Mouse (Mus musculus) cerebellum, adult (tissue): ENCODE measurements around the gene Erc2.

Experiments
- ATAC-seq: cut with Nextera tagmentation; 2 replicates; pipeline ENCODE4 v1.9.2; 2017; ENCODE audit warnings: mild to moderate bottlenecking, moderate library complexity, mixed read lengths; ENCODE audit not compliant: insufficient number of reproducible peaks, low FRiP score, low TSS enrichment

Erc2 gene

GRCm38 (mm10) chr14:27901772-27902171 lies 279.5 kb downstream of the Erc2 start:
- ATAC-seq: no peak

- ATAC-seq: no peak
Observed at GRCm38 (mm10) chr14:27921656-27922373, 299.6 kb downstream of the Erc2 start.

- no peak for ATAC-seq
Observed at GRCm38 (mm10) chr14:27927369-27927768, 305.1 kb downstream of the Erc2 start.

GRCm38 (mm10) chr14:27933533-27933932 lies 311.3 kb downstream of the Erc2 start:
- ATAC-seq: no peak

- no peak for ATAC-seq
Observed at GRCm38 (mm10) chr14:27935714-27936113, 313.5 kb downstream of the Erc2 start.

- no peak for ATAC-seq
Observed at GRCm38 (mm10) chr14:27937922-27938321, 315.7 kb downstream of the Erc2 start.

GRCm38 (mm10) chr14:27945276-27945675 lies 323.0 kb downstream of the Erc2 start:
- peak; percentile 79 for ATAC-seq

- no peak for ATAC-seq
Observed at GRCm38 (mm10) chr14:27946211-27946610, 324.0 kb downstream of the Erc2 start.

GRCm38 (mm10) chr14:27948391-27948790 lies 326.2 kb downstream of the Erc2 start:
- ATAC-seq: no peak

- 0 out of 2 replicates have a peak, but pooled peaks have one; percentile 10 for ATAC-seq
Observed at GRCm38 (mm10) chr14:27953814-27954213, 331.6 kb downstream of the Erc2 start.

GRCm38 (mm10) chr14:27956801-27957200 lies 334.6 kb downstream of the Erc2 start:
- no peak for ATAC-seq

- no peak for ATAC-seq
Observed at GRCm38 (mm10) chr14:27973701-27974100, 351.5 kb downstream of the Erc2 start.

GRCm38 (mm10) chr14:27975661-27976060 lies 353.4 kb downstream of the Erc2 start:
- no peak for ATAC-seq

- peak; percentile 61 for ATAC-seq
Observed at GRCm38 (mm10) chr14:27984758-27985157, 362.5 kb downstream of the Erc2 start.

- ATAC-seq: no peak
Observed at GRCm38 (mm10) chr14:27985201-27985600, 363.0 kb downstream of the Erc2 start.

- ATAC-seq: peak; percentile 31; the same call in 1 of the 2 replicates
Observed at GRCm38 (mm10) chr14:27987422-27987821, 365.2 kb downstream of the Erc2 start.

- ATAC-seq: no peak
Observed at GRCm38 (mm10) chr14:27998551-27998950, 376.3 kb downstream of the Erc2 start.

- no peak for ATAC-seq
Observed at GRCm38 (mm10) chr14:28004023-28004422, 381.8 kb downstream of the Erc2 start.

- ATAC-seq: no peak
Observed at GRCm38 (mm10) chr14:28010536-28011280, 388.5 kb downstream of the Erc2 start.

- ATAC-seq: no peak
Observed at GRCm38 (mm10) chr14:28023199-28023598, 401.0 kb downstream of the Erc2 start.

GRCm38 (mm10) chr14:28030870-28031269 lies 408.6 kb downstream of the Erc2 start:
- no peak for ATAC-seq

GRCm38 (mm10) chr14:28035013-28035412 lies 412.8 kb downstream of the Erc2 start:
- no peak for ATAC-seq
